Mouse (Mus musculus) B cell, adult 67 days (primary cell): Measurements from ENCODE around the gene Chil1. TPM values are rescaled to one million over a fixed set of nuclear protein-coding genes. Genes with fewer than 3 reads are reported as not detected.

Experiments
- total RNA-seq, 2 experiments: library from RNA; stranded (reverse); gene quantifications; 4 replicates each; pipeline ENCODE4 v1.2.4; 2023

The Chil1 gene
- not detected for total RNA-seq

DNA sequence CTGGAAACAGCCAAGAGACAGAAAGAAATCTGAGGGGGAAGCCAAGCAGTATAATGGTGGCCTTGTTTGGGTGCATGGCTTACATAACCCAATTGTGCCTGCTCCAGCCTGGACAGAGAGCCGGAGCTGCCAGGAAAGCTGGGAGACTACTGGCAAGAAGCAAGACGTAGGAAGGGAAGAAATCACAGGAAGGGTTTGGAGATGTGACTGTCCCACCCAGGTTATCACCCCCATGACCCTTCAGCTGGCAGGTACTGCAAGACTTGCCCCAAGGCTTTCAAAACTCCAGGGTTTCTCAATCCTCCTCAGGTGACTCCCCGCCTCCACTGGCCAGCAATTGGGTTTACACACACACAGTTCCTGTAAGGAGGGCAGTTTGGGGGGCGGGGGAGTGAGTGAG, at the start of gene Chil1:
TSS of gene Chil1 (plus strand) at position 152 of the 400 bp plus-strand sequence.

DNA sequence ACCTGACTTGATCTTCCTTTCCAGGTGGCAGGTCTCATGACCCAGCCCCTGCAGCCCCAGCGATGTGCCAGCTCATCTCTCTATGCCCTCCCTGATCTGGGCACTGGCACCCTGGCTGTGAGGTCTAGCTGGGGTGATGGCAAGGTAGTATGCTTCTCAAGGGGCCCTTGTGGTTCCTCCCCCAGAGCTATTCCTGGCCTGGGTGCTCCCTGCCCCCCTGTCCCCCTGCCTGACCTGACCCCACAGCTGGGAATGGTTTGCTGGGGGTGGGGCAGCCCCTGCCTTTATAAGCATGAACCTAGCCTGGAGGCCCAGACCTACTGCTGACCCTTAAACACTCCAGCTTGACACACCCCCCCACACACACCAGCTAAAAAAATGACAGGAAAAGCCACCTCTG, 11.2 kb downstream of the Chil1 start, which contains the start of gene Mybph:
TSS of gene Mybph (plus strand) at position 323 of the 400 bp plus-strand sequence.

DNA sequence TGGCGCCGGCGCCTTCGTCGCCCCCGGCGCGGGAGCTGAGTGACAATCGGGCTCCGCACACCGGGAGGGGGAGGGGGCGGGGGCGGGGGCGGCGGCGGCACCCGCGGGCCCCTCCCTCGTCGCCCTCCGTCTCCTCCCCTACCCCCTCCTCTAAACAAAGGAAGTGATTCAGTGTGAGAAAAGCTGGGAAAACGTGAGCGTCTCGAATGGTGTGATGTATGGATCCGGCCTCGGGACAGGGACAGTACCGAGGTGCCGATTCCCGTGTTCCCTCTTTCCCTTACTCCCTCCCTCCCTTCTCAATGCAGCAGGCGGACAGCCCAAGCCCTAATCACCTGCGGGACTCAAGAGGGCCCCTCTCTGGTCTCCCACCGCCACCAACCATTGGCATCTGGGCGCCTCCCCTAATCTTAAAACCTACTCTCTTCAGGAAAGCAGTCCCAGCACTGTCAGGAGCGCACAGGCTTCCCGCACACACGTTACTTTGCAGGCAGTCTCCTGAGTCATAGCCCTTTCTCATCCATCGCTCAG, 53.5 kb downstream of the Chil1 start, which contains the start of gene Adora1:
TSS of gene Adora1 (minus strand) at position 41 of the 531 bp plus-strand sequence.

Other genes with a start within 250 kb of the Chil1 start
- gene Fmod, start 144.9 kb upstream of the Chil1 start, total RNA-seq = not detected
- gene Btg2, start 103.1 kb upstream of the Chil1 start, total RNA-seq = 100 to 1,000 TPM; 238 to 281 TPM
- gene Chit1, start 70.9 kb upstream of the Chil1 start, total RNA-seq = not detected
- gene Mybph, start 11.3 kb downstream of the Chil1 start, total RNA-seq = not detected
- gene Adora1, start 53.3 kb downstream of the Chil1 start, total RNA-seq = not detected
- gene Myog, start 107.8 kb downstream of the Chil1 start, total RNA-seq = not detected
- gene Ppfia4, start 150.8 kb downstream of the Chil1 start, total RNA-seq = under 1 TPM; 0.52 to 0.71 TPM
- 10 to 100 TPM; 74.1 to 76.0 TPM for gene Tmem183a, start 179.8 kb downstream of the Chil1 start, total RNA-seq
- not detected for gene 4933406M09Rik, start 203.8 kb downstream of the Chil1 start, total RNA-seq
- gene Cyb5r1, start 223.4 kb downstream of the Chil1 start, total RNA-seq = 10 to 100 TPM in 1 of 2 experiments, 1 to 10 TPM in 1; 7.0 to 11.1 TPM
- gene Adipor1, start 233.2 kb downstream of the Chil1 start, total RNA-seq = 10 to 100 TPM; 72.1 to 76.9 TPM